Mouse (Mus musculus) midbrain, embryonic 13.5 days (tissue): ENCODE measurements at regions not wholly inside any gene's neighbourhood (a gene's known extent, or its start where the extent isn't known, plus 50 kb on each side); places are given as distances from the start of the nearest gene placed in this dataset.

ENCODE experiments used
- ATAC-seq: fragments of 200-750 bp; cut with Nextera tagmentation; 2 replicates; pipeline ENCODE4 v1.8.0; 2017; ENCODE audit warnings: mild to moderate bottlenecking, moderate TSS enrichment, moderate library complexity
- H3K27ac ChIP-seq: fragments of 300-500 bp; sonication (generic); 2 replicates; pipeline ENCODE4 v1.5.1; 2015; ENCODE audit warnings: inconsistent platforms, mild to moderate bottlenecking, moderate library complexity
- H3K27me3 ChIP-seq: fragments of 300-500 bp; sonication (generic); 2 replicates; pipeline ENCODE4 v1.6.1; 2015; ENCODE audit warnings: mild to moderate bottlenecking, inconsistent platforms
- H3K36me3 ChIP-seq: fragments of 300-500 bp; sonication (generic); 2 replicates; pipeline ENCODE4 v1.6.1; 2015; ENCODE audit warnings: mild to moderate bottlenecking, inconsistent platforms
- H3K4me1 ChIP-seq: fragments of 300-500 bp; sonication (generic); replicated peaks from 2 replicates; pipeline ENCODE4 v1.6.1; 2015; ENCODE audit warnings: inconsistent platforms
- H3K4me2 ChIP-seq: fragments of 300-500 bp; sonication (generic); replicated peaks from 2 replicates; pipeline ENCODE4 v1.6.1; 2015; ENCODE audit warnings: moderate library complexity, mild to moderate bottlenecking, inconsistent platforms
- H3K4me3 ChIP-seq: fragments of 300-500 bp; sonication (generic); replicated peaks from 2 replicates; pipeline ENCODE4 v1.5.1; 2015; ENCODE audit warnings: mild to moderate bottlenecking, inconsistent platforms
- H3K9ac ChIP-seq: fragments of 300-500 bp; sonication (generic); replicated peaks from 2 replicates; pipeline ENCODE4 v1.6.1; 2015; ENCODE audit warnings: mild to moderate bottlenecking, inconsistent platforms
- H3K9me3 ChIP-seq: fragments of 300-500 bp; sonication (generic); 2 replicates; pipeline ENCODE4 v1.6.1; 2016; ENCODE audit warnings: mild to moderate bottlenecking, inconsistent platforms
- WGBS: fragments of 180-500 bp; shearing (Covaris S2); methylation state at CpG from one replicate; pipeline ENCODE4 v1.1.7; 2015; 5-methylcytosine and 5-hydroxymethylcytosine counted together

DNA sequence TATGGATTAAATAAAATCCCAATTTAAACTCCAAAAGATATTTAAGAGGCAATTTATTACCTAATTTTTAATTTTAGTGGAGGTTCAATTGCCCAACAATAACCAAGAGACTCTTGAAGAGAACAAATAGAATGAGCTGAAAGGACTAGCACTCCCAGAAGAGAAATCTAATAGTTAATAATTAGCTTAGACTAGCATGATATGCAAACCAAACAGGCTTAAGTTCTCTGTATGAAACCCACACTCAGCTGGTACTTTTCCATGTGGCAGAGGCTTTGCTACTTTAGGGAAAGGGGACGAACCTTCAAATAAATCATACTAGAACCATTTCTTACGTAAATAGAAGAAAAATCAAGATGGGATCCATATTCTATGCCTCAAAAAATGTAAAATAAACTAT is 55.9 kb upstream of the Fam19a1 start:
- no peak overlapping the region for H3K27ac ChIP-seq
- no peak overlapping the region for H3K9ac ChIP-seq
- no peaks in the 10 kb centered on the region for H3K36me3 ChIP-seq
- no peaks in the 10 kb centered on the region for H3K4me1 ChIP-seq
- H3K9me3 ChIP-seq, result no peaks in the 10 kb centered on the region
- no peak for ATAC-seq
- WGBS, result 89% methylated on average over 2 of the region's 2 CpGs
- no peaks in the 10 kb centered on the region for H3K27me3 ChIP-seq
- H3K4me2 ChIP-seq, result no peak overlapping the region
- no peak overlapping the region for H3K4me3 ChIP-seq

DNA sequence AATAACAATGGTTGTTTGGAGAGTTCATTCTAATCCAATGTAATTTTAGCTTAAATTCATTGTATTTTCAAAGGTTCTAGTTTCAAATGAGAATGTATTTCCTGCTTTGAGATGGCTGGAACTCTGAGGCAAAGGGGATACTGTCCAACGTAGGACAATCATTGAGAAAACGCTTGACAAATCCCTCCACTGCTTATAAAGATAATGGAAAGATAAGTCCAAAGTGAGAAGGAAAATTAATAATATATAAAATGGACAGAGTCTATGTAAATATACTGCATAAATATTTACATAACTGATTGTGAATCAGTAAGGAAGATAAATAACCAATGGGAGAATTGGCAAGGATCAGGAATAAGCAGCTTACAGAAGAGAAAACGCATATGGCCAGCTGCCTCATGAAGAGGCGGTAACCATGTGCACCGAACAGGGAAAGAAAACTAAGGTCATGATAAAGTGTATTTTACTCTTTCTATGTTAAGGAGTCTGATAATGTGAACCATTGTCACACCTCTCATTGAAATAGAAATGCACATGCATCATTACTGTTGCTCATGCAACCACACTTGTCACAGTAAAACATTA is 55.3 kb upstream of the Fam19a1 start:
- no peak overlapping the region for H3K9ac ChIP-seq
- no peaks in the 10 kb centered on the region for H3K9me3 ChIP-seq
- 88% methylated on average over 5 of the region's 5 CpGs for WGBS
- H3K27me3 ChIP-seq, result no peaks in the 10 kb centered on the region
- H3K4me3 ChIP-seq, result no peak overlapping the region
- no peak overlapping the region for H3K4me2 ChIP-seq
- H3K36me3 ChIP-seq, result no peaks in the 10 kb centered on the region
- no peak for ATAC-seq
- H3K27ac ChIP-seq, result no peak overlapping the region
- H3K4me1 ChIP-seq, result no peaks in the 10 kb centered on the region

DNA sequence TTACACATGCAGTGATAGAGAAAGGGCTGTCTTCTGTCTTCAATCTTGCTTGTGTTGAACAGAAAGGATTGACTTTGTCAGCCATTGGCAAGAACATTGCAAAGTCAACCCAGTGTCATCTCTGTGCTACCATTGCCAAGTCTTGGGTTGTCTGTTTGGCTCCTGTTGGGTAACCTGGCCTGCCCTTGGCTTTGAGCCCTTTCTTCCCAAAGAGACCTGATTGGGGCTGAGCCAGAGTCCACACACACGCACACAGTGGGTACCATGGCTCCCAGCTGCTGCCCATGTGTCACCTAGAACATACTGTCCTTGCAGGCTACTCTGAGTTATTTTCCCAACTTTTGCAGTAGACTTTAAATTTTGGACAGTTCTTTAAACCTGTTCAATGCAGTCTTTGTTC is 51.0 kb upstream of the Fam19a1 start:
- 81% methylated on average over 1 of the region's 1 CpGs for WGBS
- Histone ChIP-seq H3K9me3 (no peaks in the 10 kb centered on the region), H3K4me1 (no peaks in the 10 kb centered on the region), H3K36me3 (no peaks in the 10 kb centered on the region), H3K27me3 (no peaks in the 10 kb centered on the region), H3K9ac (no peak overlapping the region), H3K4me2 (no peak overlapping the region), H3K4me3 (no peak overlapping the region), H3K27ac (no peak overlapping the region)
- no peak for ATAC-seq
